Mouse (Mus musculus): ENCODE data around the gene Ccl28.

- TF ChIP-seq CTCF (IDR thresholded peaks at IDR 0.05; ENCODE audit: insufficient read depth, low read depth, low read length): no peak
- TF ChIP-seq POLR2A (IDR thresholded peaks at IDR 0.05; ENCODE audit: insufficient read depth, low read depth, low read length): no peak
These were observed 32.6 kb downstream of the Ccl28 start for GRCm38 (mm10) chr13:119656246-119656645.
